Mouse (Mus musculus) liver, postnatal 0 days (tissue): ENCODE results near the gene Wdr5b.

ENCODE experiments used
- CTCF ChIP-seq: sonication (generic); IDR thresholded peaks from 2 replicates; pipeline ENCODE4 v1.5.1; 2016; ENCODE audit warnings: antibody characterized with exemption, low read depth
- EP300 ChIP-seq: IDR thresholded peaks from 2 replicates; pipeline ENCODE4 v1.6.1; 2016; ENCODE audit warnings: antibody characterized with exemption, low read depth, mild to moderate bottlenecking

GRCm38 (mm10) chr16:36064904-36065303 is 23.9 kb downstream of the Wdr5b start:
- TF ChIP-seq CTCF, result no peak
- TF ChIP-seq EP300, result no peak
